Mouse (Mus musculus): ENCODE results near the gene Cacna2d4. TPM values are rescaled to one million over a fixed set of nuclear protein-coding genes. Genes with fewer than 3 reads are reported as not detected.

The Cacna2d4 gene
- polyA plus RNA-seq, 1 experiment: 0.01 TPM

DNA sequence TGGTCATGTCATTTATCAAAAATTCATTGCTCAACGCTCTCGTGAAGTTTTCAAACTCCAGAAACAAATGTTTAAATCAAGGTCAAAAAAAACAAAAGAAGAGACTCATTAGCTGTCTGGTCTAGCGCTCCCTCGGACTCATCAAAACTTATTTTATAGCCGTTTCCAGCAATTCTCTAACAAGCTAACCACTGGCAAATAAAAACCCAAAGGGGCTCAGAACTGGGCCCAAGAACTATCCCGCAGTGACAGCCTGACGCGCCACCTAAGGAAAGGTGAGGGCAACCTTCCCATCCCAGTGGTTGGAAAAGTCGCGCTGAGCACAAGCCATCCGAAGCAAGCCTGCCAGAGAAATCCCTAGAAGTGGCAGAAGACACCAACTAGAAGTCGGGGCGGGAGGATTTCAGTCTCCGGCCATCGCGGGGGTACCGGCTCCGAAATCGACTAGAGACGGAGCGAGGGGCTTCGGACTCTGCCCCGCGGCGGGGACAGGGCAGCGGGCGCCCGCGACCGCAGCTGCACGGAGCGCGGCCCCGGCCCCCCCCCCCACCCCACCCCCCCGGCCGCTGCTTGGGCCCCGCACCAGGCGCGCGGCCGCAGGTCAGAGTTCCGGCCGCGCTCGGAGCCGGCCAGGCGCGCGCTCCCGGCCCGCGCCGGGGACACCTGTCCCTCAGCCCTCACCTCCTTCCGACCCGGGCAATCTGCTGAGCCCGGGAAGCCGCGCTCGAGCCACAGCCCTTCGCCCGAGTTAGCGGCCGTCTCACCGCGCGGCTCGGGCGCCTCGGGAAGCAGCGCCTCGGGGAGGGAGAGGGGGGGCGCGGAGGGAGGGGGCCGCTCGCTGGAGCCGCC is 151.7 kb downstream of the Cacna2d4 start:
- DNase-seq (ENCODE audit: low read depth): no peak

DNA sequence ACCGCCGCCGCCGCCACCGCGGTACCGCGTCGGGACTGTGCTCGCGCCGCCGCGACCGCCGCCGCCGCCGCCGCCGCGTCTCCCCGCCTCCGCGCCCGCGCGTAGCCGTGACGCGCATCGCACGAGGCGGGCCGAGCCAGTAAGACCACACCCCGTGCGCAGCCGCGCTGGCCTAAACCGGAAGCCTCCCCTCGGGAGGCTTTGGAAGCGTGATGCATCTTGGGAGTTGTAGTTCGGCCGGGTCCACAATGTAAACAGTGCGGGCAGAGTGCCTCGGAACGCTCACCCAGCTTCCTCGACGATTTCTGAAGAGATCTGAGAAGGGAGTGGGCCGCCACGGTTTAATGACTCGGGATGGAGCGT is 152.3 kb downstream of the Cacna2d4 start:
- no peak for DNase-seq (ENCODE audit: low read depth)

DNA sequence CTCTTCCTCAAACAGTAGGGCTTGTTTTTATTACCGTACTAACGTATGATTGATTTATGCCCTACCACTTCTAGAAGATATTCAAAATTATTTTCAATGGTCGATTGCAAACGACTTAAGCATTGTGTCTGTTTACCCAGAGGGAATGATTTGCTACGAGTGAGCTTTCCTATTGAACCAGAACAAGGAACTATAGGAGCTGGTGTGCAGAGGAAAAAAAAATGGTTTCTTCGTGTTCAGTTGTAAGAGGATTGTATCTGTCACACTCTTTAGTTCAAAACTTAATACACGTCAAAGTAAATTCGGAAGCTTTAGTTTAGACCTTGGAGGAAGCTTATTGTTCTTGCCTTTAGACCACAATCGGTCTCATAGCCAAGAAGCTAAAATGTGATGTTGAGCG is 152.8 kb downstream of the Cacna2d4 start:
- no peak for DNase-seq (ENCODE audit: low read depth)

DNA sequence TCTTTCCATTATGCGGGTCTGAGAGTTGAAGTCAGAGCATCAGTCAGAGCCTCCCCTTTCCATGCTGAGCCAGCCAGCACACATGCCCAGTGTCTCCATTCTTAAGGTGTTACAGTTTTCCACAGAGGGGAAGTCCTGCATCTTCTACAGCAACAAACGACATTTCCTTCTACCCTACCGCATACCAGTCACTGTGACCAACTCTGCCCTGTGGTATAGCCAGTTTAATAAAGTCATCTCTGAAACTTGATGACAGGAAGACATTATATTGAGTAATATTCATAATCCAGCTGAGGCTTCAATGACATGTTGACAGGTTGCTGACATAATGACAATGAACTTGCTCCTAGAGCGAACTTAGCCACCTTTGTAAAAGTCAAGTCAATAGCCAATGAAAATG is 154.4 kb downstream of the Cacna2d4 start:
- no peak for DNase-seq (ENCODE audit: low read depth)

DNA sequence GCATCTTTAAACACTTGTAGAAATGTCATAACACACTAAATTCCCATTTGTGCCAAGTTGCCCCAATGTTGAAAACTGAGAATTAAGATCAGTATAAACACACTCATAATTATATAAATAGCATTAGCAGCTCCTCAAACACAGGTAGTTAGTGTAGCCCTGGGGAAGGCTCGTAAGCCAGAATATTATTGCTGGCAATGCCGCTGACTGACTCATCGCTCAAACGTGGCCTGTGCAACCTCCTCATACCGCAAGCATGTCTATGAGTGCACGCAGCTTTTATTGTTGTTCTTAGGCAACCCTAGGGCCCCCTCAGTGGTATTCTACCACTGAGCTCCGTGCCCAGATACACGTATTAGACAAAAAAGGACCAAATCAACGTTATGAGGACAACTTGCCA is 156.5 kb downstream of the Cacna2d4 start:
- no peak for DNase-seq (ENCODE audit: low read depth)

DNA sequence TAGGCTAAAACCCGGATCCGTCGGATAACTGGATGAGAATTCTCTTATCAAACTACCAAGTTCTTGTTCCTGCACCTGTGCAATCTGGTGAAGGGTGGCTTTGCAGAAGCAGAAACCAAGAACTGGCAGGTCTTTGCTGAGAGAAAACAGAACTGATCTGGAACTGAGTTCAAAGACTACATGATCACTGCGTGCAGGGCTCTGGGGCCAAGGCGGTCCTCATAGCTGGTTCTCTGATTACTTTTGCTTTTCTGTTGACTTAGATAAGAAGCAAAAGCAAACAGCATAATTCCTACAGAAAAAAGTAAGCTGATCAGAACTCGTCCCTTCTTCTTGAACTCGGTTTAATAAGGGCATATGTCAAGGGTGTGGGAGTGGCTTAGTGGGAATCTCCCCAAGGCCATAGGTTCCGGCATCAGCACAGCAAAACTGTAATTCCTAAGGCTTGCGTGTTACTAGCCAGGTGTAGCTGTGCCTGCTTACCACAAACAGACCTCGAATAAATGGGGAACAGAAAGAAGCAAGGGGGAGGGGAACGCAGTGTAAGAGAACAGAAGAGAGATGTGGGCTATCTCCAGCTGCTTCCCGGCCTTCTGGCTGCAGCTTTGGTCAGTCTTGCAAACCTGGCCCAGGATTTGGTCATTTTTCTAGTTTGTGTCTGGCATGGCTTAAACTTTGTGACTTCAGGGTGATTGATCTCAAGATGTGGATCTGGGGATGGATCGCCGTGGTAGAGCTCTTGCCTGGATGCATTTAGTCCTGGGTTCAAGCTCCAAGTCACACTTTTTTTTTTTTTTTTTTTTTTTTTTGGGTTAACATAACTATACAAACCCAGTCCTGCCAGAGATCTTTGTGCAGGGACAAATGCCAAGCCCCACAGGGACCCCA is 159.3 kb downstream of the Cacna2d4 start:
- no peak for DNase-seq (ENCODE audit: low read depth)

DNA sequence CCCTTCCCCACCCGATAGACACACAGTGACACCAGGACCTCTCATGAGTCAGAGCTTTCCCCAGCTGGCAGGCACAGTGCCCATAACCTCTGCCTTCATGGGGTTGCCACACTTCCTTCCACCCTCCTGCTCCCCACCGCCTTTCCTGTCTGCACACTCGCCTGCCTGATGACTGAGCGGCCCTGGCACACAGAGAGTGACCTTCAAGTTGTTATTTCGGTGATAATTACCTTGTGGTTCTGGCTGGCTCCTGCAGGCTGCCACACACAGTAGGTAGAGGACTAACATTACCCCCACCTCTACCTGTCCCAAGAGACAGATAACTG is 159.9 kb downstream of the Cacna2d4 start:
- no peak for DNase-seq (ENCODE audit: low read depth)

DNA sequence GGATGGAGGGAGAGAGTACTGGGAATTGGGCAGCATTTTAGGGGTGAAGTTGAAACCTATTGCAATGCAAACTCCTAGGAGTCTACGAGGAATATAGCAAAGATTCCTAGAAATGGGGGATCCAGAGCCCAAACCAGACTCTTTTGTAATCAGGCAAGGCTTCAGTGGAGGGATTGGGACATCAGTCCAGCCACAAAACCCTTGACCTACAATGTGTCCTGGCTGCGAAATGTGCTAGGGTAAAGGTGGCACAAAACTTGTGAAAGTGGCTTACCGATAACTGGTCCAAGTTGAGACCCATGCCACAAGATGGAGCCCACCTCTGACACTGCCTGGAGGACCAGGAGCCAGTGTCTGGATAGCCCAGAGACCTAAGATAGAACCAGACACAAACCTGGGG is 163.0 kb downstream of the Cacna2d4 start:
- DNase-seq (ENCODE audit: low read depth): no peak

DNA sequence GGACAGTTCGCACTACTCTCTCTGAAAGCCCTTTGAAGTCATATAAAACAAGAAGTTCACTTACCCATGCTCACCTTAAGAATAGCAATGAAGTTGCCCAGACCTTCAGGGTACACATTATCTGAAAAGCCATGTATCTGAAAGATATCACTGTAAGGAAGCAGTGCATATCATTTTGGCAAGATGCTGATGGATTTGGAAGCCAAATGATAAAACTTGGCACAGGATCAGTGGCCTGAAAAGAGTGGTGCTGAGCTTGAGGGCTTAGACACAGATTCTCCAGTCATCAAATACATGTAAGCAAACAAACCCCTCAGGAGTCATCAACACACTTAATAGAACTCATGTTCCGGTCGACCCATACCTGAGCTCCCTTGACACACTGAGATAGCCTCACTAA is 164.3 kb downstream of the Cacna2d4 start:
- DNase-seq (ENCODE audit: low read depth): no peak

DNA sequence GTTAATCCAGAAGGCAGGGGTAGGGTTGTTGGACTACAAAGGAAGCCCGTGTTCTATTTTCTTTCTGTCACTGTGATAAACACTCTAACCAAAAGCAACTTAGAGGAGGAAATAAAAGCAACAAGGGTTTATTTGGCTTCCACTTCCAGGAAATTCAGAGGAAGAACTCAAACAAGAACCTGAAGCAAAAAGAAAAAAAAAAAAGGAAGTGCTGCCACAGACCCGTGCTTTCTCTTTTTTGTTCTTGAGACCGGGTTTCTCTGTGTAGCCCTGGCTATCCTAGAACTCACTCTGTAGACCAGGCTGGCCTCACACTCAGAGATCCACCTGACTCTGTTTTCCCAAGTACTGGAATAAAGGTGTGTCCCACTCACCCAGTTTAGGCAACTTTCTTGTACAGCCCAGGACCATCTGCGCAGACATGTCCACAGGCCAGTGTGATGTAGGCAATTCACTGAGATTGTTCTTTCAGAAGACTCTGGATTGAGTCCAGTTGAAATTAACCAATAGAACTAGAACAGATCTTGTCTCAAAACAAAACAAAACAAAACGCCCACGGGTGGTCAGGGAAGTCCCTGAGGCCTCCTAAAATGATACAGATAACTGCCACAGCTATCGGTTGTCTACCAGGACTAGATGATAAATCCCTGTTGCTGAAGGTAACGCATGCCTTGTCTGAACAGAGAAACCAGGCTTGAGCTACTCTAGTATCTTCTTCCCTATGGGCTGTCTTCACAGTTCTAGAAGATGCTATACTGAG is 165.4 kb downstream of the Cacna2d4 start:
- no peak for DNase-seq (ENCODE audit: low read depth)

Other genes starting within 250 kb of the Cacna2d4 start
- gene Dcp1b, start 61.3 kb upstream of the Cacna2d4 start, polyA plus RNA-seq (2012; rRNA removed): 12.4 and 13.4 TPM in 2 replicates
- 3.0 and 3.5 TPM in 2 replicates for gene Cacna1c, start 40.1 kb upstream of the Cacna2d4 start, polyA plus RNA-seq (2012; rRNA removed)
- gene Lrtm2, start 94.2 kb downstream of the Cacna2d4 start, polyA plus RNA-seq (2012; rRNA removed): 0.03 and 0.07 TPM in 2 replicates
- gene Adipor2, start 181.2 kb downstream of the Cacna2d4 start, polyA plus RNA-seq (2012; rRNA removed): 119 and 135 TPM in 2 replicates
- 55.5 and 62.0 TPM in 2 replicates for gene Fbxl14, start 243.1 kb downstream of the Cacna2d4 start, polyA plus RNA-seq (2012; rRNA removed)